Mouse (Mus musculus) left cerebral cortex, postnatal 14 days (tissue): ENCODE results near the gene Gm9945. TPM values are rescaled to one million over a fixed set of nuclear protein-coding genes. Genes with fewer than 3 reads are reported as not detected.
A peak's percentile ranks its signal among the peaks of the same experiment; 100 is the strongest.

Experiments
- DNase-seq, 2 experiments: peaks; one replicate each; pipeline ENCODE4 v3.0.0; 2021 to 2022; ENCODE audit warnings: low spot score in 2 of 2, mixed read lengths in 1 of 2
- intact Hi-C: fragments of 180-260 bp; cut with DNase I; formaldehyde crosslinking; loops from one replicate; pipeline ENCODE4 v1.15.1; 2025
- total RNA-seq, 2 experiments: library from RNA; stranded (reverse); gene quantifications; 2 replicates each; pipeline ENCODE4 v1.2.3; 2021

Gm9945 gene
- total RNA-seq, 2 experiments from 2014 or later, result 2.2 to 3.6 TPM

DNA sequence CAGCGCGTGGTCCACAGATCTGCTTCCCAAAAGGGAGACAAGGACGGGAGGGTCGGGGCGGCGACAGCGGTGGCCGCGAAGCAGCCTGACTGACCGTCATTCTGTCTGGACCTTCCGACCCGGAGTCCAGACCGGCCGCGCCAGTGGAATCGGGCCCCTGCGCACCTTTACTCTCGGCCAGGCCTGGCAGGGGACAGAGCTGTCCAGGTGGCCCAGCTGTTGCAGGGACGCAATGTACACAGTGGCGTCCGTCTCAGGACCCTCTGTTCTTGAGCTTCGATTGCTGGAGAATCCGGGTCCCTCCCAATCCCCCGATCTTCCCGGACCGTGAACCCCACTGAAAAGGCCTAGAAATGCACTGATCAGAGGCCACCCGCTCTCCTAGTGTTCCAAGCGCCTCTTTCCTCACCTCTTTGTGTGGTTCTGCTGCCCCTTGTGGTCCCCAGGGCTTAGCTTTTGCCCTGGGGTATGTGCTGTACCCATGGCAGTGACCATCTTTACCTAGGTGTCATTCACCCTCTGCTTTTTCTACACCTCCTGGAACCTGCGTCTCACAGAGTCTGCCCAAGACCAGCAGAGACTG, 22.5 kb upstream of the Gm9945 start:
- intact Hi-C loops, result no loop called here
- DNase-seq, result no peak

DNA sequence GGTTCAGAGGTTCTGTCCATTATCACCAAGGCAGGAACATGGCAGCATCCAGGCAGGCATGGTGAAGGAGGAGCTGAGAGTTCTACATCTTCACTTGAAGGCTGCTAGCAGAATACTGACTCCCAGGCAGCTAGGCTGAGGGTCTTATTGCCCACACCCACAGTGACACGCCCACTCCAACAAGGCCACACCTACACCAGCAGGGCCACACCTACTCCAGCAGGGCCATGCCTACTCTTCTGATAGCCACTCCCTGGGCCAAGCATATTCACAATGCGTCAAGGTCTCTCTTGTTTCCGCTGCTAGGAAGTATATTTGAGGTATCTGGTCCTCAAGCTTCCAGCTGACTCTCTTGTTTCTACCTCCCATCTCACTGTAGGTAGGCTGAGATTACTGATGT, 21.0 kb upstream of the Gm9945 start:
- intact Hi-C loops, result no loop called here
- DNase-seq, result no peak

DNA sequence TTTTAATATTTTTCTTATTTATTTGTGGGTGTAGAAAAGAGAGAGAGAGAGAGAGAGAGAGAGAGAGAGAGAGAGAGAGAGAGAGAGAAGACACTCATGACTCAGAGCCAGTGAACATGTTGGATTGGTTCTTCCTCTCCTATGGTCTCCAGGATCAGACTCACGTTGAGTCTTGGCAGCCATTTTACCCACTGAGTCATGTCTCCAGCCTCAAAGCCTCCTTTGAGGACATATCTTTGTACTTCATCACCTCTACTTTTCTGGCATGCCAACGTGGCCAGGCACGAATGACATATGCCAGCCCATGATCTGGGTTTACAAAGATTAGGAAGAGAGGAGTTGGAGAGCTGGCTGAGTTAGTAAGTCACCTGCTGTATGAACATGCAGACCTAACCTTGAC, 19.8 kb upstream of the Gm9945 start:
- intact Hi-C loops, result no loop called here
- DNase-seq, result no peak

DNA sequence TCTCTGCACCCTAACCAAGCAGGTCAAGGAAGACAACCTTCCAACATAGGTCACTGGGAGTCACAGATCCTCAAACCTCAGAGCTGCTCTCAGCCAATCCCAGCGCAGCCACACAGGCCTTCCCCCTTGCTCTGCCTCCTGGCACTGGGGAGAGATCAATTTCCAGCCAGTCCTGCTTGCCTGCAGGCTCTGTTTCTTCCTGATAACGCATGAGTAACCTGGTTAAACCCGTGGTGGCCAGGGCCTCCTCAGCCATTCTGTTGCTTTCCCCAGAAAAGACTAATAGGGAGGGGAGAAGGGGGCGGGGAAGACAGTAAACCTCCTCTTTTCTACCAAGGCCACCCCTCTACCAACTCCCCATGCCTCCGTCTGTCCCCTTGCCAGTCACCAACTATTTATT, 18.2 kb upstream of the Gm9945 start:
- intact Hi-C loops, result no loop called here
- no peak for DNase-seq

DNA sequence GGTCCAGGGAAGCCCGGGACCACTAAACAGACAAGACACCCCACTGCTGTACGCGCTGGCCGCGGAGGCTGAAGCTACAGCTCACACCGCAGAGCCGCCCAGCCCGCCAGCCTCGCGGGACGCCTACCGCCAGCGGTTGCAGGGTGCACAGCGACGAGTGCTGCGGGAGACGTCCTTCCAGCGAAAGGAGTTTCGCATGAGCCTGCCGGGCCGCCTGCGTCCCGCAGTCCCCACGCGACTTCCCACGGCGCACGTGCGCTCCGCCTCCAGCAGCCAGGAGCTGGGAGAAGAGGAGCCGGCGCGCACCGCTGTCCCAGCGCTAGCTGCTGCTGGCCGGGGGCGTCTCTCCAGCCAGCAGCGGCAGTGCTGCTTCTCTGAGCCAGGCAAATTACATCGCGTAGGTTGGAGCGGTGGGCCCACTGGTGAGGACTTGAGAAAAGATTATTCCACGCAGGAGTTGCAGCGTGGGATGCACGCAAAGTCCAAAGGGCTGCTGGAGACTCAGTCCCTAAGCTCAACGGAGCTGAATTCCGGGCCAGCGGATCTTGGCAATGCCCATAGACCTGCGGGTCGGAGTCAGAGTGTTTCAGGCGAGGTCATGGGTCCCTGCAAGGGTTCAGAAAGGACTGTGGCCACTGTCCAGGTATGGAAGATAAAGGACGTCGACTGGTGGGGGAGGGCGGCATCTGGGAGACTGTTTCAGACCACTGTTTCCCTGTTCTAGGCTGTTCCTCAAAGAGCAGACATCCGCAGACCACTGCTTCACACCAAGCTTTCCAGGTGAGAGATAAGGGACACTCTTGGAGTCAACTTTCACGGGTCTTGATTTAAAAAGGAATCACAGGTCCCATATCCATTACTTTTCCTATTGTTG, 16.2 kb upstream of the Gm9945 start:
- intact Hi-C loops, result no loop called here
- DNase-seq, result peak in 1 of 2 experiments; percentile 65

DNA sequence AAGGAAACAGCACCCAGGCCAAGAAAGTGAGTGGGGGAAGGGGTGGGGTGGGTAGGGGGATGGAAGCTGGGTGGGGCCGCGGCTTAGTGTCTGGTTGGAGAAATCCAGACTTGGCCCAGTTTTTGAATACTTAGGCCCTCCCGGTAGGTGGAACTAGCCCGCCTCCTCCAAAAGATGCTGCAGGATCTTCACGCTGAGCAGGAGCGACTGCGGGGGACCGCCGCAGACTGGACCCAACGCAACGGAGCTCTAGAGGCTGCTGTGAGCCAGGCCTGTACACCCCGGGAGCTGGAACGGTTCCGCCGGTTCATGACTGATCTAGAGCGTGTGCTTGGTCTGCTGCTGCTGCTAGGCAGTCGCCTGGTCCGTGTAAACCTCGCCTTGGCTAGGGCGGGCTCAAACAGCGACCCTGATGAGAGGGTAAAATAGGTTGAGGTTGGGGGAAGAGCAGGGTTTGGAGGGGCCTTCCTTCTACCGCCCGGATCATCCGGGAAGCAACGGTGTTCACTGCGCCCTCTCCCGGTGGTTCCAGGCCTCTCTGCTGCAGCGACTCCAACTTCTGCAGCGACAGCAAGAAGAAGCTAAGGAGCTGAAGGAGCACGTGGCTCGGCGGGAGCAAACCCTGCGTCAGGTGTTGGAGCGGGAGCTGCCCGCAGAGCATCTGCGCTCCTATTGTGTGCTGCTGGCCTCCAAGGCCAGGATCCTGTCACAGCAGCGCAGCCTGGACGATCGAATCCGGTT, 13.6 kb upstream of the Gm9945 start:
- intact Hi-C loops, result loop anchor here (5.0 kb wide), 2 partner anchors 34 to 271 kb away; partner anchors contain the start of genes Gdf9 and Uqcrq
- peak; percentile 89 to 91 for DNase-seq

DNA sequence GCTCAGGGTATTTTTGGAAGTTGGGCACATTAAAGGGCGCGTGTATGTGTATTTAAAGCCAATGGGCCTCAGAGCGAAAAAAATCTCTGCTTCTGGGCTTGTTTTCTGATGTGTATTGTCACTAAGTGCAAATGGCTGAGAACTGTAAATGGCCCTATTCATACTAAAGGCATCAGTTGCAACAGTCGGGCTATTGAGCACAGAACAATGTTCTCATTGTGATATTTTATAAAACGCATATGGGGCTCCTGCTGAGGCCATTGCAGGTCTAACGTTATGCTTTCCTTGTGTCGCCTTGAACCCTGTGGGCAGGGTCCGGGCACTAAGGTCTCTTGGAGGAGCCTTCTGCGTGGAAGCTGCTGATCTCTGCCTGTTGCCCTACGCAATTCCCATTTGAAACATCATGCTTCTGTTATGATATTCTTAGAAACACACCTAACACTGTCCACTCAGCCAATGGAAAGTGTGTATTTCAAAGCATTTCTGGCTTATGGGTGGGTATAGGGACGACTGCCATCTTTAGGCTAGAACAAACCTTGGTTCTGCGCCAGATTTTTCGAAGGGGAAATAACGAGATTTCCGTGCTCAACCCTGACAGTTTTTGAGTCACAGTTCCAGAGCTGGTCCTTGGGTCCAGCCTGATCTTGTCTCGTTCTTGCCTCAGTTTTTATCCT, 10.5 kb upstream of the Gm9945 start:
- intact Hi-C loops, result loop anchor here (5.0 kb wide), 2 partner anchors 37 to 268 kb away; partner anchors contain the start of genes Gdf9 and Uqcrq
- peak in 1 of 2 experiments; percentile 89 for DNase-seq

DNA sequence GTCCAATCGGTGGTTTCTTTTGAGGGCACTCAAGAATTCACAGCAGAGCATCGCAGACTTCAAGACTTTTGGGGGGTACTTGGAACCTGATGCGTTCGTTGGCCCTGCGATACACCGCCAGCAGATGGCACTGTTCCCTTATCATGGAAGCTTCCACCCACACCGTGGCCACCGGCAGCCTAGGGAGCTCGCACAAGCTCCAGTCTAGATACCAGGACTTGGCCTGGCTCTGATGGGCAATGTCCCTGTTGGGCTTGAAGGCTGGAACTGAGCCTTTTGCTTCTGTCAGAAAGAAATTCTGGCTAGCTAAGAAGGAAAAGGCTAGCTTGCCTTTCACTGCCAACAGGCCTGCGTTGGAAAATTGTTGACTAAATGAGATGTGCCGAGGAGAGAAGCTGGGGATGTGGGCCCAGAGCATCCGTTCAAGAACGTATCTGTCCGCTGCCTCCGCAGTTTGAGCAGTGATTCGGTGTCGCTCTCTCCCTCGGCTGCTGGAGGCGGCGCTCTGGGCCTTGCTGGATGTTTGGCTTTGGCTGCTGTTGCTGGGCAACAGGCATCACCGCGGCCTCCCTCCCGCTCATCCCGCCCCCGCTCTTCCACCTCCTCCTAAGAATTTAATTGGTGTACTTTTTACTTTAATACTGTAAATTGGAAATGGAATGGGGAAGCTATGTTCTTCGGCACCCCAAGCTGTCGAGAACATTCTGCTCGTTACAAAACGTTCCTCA, 9.8 kb upstream of the Gm9945 start, which contains the start of gene Gm9837:
Gene Gm9837 (minus strand): TSS at position 512 of the 728 bp plus-strand sequence.
- intact Hi-C loops, result loop anchor here (2.0 to 5.0 kb wide), 4 partner anchors 38 to 267 kb away; partner anchors contain the start of genes Gdf9 and Uqcrq
- peak; percentile 96 to 97 for DNase-seq

DNA sequence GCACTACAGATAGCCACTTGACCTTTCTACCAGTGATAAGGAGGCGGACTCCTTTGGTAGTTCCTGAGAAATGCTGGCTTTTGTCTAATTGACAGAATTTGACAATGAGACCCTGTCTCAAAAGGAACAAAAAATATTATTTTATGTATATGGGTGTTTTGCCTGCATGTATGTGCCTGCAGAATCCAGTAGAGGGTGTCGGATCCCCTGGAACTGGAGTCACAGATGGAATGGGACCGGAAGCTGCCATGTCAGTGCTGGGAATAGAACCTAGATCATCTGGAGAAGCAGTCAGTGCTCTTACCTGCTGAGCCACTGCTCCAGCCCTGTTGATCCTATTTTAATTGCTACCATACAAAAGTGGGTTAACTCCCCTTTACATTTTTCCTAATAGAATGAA, 7.3 kb upstream of the Gm9945 start:
- intact Hi-C loops, result no loop called here
- DNase-seq, result no peak

DNA sequence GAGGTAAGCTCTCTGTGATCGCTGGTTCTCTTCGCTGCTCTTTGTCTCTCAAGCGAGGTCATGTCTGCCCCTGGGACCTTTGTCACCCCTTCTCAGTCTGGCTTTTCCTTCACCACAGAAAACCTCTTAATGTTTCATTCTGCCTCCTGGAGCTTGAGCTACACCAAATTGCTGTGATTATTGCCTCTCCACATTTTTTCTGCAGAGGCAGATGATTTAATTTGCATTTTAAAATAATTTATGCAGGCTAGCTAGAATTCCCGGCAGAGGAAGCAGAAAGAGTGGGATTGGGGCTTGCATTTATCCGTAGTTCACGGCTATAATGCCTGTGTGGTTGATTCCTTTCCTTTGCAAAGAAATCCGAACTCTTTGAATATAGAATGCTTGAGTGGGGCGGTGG, 4.3 kb upstream of the Gm9945 start:
- DNase-seq, result peak in 1 of 2 experiments; percentile 40
- intact Hi-C loops, result no loop called here

DNA sequence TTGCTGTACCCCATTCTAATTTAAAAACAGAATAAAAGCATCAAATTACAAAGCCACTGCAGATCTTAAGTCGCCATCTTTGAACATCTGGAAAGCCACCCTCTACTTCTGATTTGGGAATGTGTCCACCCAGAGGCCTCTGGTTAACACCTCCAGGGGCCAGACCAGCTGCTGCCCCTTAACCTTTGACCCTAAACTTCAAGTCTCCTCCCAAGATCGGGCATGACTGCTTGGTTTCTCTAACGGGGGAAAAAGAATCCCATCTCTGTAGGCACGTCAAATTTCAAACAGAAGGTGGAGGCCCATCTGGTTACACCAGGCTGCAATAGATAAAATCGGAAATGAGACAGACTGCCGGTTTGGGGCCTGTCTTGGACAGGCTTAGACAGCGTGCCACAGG, 2.1 kb upstream of the Gm9945 start:
- no peak for DNase-seq
- intact Hi-C loops, result no loop called here

DNA sequence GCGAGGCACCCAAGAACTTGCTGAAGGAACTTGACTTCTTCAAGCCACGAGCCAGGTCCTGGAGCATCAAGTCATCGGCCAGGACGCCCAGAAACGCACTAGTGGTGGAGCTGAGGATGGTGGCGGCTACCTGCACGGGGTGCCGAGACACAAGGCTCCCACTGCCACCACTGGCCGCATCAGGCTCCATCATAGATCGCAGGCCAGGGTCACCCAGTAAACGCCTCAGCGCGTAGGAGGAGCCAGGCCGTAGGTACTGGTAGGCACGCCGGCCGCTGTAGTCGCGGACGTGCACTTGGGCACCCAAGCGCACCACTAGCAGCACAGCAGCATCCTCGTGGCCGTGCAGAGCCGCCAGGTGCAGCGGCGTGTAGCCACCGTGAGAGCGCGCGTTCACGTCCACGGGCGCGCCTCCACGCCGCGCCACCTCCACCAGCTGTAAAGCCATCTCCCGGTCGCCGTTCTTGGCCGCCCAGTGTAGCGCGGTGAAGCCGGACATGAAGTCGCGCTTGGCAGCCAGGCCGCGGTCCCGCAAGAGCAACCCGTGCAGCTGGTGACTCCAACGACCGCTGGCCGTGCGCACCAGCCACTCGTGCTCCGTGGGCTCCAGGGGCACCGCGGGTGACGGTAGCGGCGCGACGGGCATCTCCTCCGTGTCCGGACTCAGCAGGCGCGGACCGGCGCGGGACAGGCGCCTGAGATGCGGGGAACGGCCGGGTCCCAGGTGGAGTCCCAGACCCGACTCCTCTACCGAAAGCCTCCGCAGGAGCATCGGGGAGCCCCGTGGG, 1.4 kb upstream of the Gm9945 start:
- DNase-seq, result peak in 1 of 2 experiments; percentile 45
- intact Hi-C loops, result no loop called here

DNA sequence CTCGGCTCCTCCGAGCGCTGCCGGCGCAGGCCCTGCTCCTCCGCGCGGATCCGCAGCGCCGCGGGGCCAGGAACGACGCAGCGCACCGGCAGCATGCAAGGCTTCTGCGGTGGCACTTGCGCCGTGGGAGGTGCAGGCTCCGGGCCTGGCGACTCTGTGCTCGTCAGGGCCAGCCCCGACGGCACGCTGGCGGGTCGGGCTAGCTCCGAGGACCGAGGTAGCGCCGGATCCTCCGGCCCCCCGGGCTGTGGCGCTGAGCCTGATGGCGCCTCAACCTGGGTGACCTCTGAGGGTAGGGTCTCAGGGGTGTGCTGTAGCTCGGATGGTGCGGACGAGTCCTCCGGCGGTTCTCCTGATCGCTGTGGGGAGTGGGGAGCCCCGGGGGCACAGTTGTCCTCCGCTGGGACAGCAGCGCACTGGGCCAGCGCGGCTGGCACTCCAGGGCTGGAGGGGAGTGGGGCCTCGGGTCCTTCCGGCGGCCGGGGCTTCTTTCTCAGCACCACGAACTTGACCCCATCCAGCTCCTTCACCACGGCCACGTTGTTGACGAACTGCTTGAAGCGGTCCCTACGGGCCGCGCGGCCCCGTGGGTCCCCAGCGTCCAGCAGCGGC, 689 bp upstream of the Gm9945 start:
- DNase-seq, result peak in 1 of 2 experiments; percentile 45
- intact Hi-C loops, result no loop called here

DNA sequence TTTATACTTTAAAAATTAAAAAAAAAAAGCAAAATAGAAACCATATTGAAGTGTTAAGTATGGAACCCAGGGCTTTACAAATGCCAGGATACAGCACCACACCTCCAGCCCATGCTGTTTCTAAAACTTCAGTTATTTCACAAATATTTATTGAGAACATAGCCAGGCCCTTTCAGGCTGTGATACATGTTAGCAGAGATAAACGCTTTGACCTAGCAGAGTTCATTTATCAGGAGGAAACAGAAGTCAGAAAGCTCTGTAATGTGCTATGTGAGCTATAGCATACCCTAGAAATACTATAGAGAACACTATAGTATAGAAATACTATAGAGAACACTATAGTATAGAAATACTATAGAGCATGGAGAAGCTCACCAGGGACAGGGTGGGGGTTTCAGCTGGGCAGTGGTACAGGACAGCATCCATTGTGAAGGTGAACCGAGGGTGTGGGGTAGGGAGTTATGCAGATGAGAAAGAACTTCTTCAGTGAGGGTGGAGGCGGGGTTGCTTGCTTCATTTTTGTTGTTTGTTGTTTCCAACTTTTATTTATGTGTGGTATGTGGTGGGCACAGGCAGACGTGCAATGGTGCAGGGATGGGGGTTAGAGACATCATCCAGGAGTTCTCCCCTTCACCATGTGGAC, 1.2 kb downstream of the Gm9945 start:
- intact Hi-C loops, result no loop called here
- DNase-seq, result no peak

DNA sequence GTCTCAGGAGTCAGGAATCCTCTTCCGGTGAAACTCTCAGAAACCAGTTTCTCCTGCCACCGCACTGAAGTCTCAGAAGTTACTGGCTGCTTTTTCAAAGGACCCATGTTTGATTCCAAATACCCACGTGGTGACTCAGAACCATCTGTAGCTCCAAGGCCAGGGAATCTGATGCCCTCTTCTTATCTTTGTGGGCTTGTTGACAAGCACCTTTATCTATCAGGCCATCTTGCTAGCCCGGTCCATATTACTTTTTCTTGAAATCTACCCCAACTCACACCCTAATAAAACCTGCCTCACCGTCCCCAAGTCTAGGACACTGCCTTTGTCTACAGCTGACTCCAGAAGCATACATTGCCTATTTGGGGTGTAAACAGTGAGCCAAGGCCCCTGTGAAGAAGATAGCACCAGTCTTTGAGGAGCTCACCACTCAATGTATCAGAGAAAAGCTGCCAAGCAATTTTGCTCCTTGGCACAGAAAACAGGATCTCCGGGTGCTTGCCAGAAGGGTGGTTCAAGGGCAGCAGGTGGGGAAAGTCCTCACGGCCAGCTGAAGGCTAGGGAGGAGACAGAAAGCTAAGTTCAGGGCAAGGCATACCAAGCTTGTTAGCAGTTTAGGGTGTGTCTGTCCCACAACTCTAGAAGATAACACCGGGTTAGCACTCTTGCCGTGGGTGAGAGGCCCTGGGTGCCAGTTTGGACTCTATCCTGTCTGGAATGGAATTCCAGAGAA, 3.4 kb downstream of the Gm9945 start:
- intact Hi-C loops, result no loop called here
- no peak for DNase-seq

DNA sequence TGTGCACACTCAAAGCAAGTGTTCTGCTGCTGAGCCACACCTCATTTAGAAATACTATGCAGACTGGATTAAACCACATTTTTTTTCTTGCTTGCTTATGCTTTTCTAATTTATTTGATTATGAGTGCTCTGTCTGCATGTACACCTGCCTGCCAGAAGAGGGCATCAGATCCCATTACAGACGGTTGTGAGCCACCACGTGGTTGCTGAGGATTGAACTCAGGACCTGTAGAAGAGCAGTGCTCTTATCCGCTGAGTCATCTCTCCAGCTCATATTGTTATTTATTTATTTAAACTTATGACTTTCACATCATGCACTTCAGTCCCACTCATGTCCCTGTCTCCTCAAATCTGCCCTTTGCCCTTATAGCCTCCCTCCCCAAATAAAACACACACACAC, 5.8 kb downstream of the Gm9945 start:
- intact Hi-C loops, result no loop called here
- no peak for DNase-seq

DNA sequence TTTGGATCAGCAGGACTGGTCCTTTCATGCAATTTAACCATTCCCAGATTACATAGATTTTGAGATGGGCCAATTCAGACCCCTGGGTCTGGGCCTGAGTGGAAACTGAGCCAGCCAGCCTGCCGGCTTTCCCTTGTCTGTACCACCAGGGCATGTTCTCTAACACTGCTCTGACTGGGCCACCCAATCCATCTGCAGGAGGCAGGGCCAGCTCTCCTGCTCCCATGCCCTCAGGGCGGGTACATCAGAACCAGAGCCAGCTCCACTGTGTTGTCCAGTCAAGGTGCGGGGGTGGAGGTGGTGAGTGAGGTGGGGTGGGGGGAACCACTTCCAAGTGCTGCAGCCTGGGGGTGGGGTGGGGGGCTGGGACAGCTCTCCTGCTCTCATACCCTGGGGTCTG, 6.4 kb downstream of the Gm9945 start:
- no peak for DNase-seq

More for the DNA sequence above, 6.4 kb downstream of the Gm9945 start:
- intact Hi-C loops, result no loop called here
